Mouse (Mus musculus) testis, adult 2 months (tissue): ENCODE data around the gene Gm36864. TPM values are rescaled to one million over a fixed set of nuclear protein-coding genes. Genes with fewer than 3 reads are reported as not detected.
A peak's percentile ranks its signal among the peaks of the same experiment; 100 is the strongest.
"Not testable (repeated sequence)": the region's sequence is repeated elsewhere in the genome, so short reads cannot be mapped to it uniquely, and the experiment has no call there.

Source experiments
- H3K27ac ChIP-seq: fragments of 200-500 bp; 2 replicates; pipeline ENCODE4 v1.5.1; 2012; ENCODE audit warnings: low read depth, low read length; ENCODE audit not compliant: control insufficient read depth, insufficient read depth
- H3K27me3 ChIP-seq: fragments of 200-500 bp; 2 replicates; pipeline ENCODE4 v1.6.1; 2012; ENCODE audit warnings: mild to moderate bottlenecking, low read length, moderate library complexity; ENCODE audit not compliant: control insufficient read depth, insufficient read depth
- H3K36me3 ChIP-seq: fragments of 200-500 bp; 2 replicates; pipeline ENCODE4 v1.6.1; 2012; ENCODE audit warnings: mild to moderate bottlenecking, low read length; ENCODE audit not compliant: control insufficient read depth, insufficient read depth
- H3K4me1 ChIP-seq: fragments of 200-500 bp; 2 replicates; pipeline ENCODE4 v1.6.1; 2012; ENCODE audit warnings: low read length; ENCODE audit not compliant: control insufficient read depth, insufficient read depth
- H3K4me3 ChIP-seq: fragments of 200-500 bp; 2 replicates; pipeline ENCODE4 v1.5.1; 2012; ENCODE audit warnings: low read depth, mild to moderate bottlenecking, low read length, moderate library complexity, mixed read lengths; ENCODE audit not compliant: control insufficient read depth
- CTCF ChIP-seq: fragments of 200-500 bp; IDR thresholded peaks from 2 replicates; pipeline ENCODE4 v1.5.1; 2012; ENCODE audit warnings: low read depth, mild to moderate bottlenecking, inconsistent platforms, low read length, moderate library complexity; ENCODE audit not compliant: control insufficient read depth, insufficient read depth, insufficient replicate concordance
- POLR2A ChIP-seq: fragments of 200-500 bp; IDR thresholded peaks from 2 replicates; pipeline ENCODE4 v1.6.1; 2012; ENCODE audit warnings: low read depth, mild to moderate bottlenecking, inconsistent platforms, low read length, moderate library complexity; ENCODE audit not compliant: control insufficient read depth
- polyA plus RNA-seq: library from polyadenylated mRNA; depleted of rRNA; stranded (reverse); fragments of >200 nt; gene quantifications from 2 replicates; pipeline ENCODE4 v1.2.3, GENCODE M21; 2012

The Gm36864 gene
- polyA plus RNA-seq, 1 experiment = 101 TPM

DNA sequence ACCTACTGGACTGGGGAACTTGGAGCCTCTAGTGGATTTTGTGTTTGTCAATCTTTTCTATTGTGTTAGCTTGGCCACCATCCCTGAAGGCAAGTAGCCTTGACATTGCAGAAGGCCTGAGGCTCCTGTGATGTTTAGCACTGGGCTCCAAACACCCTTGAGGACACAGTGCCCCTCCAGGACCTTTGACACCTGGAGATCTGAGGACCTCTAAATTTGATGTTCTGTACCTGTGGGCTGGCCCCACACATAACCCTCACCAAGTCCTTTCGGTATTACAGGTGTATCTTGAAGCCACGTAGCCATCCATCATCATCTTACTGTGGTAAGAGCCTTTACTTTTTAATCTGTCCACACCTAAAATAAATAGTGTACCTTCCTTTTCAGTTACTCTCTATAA lies 12.0 kb downstream of the Gm36864 start:
- Histone ChIP-seq H3K36me3 (no peaks in the 10 kb centered on the region), H3K27ac (no peak overlapping the region), H3K27me3 (no peaks in the 10 kb centered on the region), H3K4me1 (peaks cover 4% of the 10 kb centered on the region), H3K4me3 (no peak overlapping the region)
- TF ChIP-seq CTCF (no peak), POLR2A (no peak)

GRCm38 (mm10) chr7:44249248-44249647 lies 13.3 kb downstream of the Gm36864 start:
- peaks cover 4% of the 10 kb centered on the region for H3K4me1 ChIP-seq
- peak overlapping the region; percentile 62 for H3K27ac ChIP-seq
- no peaks in the 10 kb centered on the region for H3K36me3 ChIP-seq
- H3K4me3 ChIP-seq = no peak overlapping the region
- no peak for TF ChIP-seq POLR2A
- no peak for TF ChIP-seq CTCF
- H3K27me3 ChIP-seq = no peaks in the 10 kb centered on the region

GRCm38 (mm10) chr7:44250732-44251275 lies 14.8 kb downstream of the Gm36864 start:
- not testable (repeated sequence) for H3K4me3 ChIP-seq, H3K36me3 ChIP-seq

DNA sequence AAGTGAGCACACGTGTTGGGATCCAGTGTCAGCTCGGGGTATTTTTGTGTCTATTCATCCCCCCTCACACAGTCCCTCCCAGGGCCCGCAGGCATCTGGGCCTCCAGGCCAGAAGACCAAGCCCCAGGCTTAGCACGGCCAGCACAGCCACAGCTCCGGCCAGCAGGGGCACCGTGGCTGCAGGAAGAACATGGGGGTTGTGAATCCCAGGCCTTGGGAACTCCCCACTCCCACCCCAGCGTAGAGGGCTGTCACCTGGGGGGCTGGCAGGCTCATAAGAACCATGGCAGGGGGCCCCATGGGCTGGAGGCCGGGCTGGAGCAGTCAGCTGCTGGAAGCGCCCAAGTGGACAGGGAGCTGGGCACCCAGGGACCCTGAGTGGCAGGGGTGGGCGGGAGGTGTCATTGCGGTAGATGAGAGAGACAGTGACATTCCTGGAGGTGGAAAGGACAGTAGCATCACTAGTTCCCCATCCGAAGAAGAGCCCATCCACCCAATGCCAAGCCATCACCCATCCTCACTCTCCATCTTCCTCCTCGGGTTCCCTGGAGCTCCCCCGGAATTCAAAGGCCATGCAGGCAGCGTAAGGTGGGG lies 17.1 kb downstream of the Gm36864 start:
- no peaks in the 10 kb centered on the region for H3K36me3 ChIP-seq
- TF ChIP-seq CTCF = no peak
- no peak for TF ChIP-seq POLR2A
- no peak overlapping the region for H3K27ac ChIP-seq
- H3K4me3 ChIP-seq = no peak overlapping the region
- H3K4me1 ChIP-seq = 0 out of 2 replicates have a peak, but pooled peaks cover 2% of the 10 kb centered on the region
- H3K27me3 ChIP-seq = no peaks in the 10 kb centered on the region

More at GRCm38 (mm10) chr7:44250732-44251275, 14.8 kb downstream of the Gm36864 start:
- not testable (repeated sequence) for H3K4me1 ChIP-seq, H3K27me3 ChIP-seq, H3K27ac ChIP-seq

DNA sequence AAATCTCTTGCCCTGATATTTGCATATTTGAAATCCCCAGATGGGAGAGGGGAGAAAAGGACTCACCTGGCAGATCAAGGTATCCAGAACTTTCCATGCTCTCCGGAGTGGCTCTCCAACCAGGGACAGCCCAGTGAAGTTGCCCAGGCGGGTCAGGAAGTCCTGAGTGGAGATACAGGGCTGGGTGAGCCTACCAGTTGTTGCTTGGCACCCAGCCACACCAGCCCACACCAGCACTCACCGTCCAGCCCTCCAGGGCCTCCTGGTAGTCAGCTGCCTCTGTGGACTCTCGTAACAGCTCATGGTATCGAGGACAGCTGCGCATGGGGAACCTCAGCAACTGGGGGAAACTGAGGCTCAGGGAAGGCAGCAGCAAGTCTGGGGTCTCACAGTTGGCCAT lies 19.0 kb downstream of the Gm36864 start:
- H3K4me1 ChIP-seq = 0 out of 2 replicates have a peak, but pooled peaks cover 2% of the 10 kb centered on the region
- H3K27me3 ChIP-seq = no peaks in the 10 kb centered on the region
- no peak overlapping the region for H3K4me3 ChIP-seq
- no peak overlapping the region for H3K27ac ChIP-seq
- no peak for TF ChIP-seq POLR2A
- no peak for TF ChIP-seq CTCF
- no peaks in the 10 kb centered on the region for H3K36me3 ChIP-seq

DNA sequence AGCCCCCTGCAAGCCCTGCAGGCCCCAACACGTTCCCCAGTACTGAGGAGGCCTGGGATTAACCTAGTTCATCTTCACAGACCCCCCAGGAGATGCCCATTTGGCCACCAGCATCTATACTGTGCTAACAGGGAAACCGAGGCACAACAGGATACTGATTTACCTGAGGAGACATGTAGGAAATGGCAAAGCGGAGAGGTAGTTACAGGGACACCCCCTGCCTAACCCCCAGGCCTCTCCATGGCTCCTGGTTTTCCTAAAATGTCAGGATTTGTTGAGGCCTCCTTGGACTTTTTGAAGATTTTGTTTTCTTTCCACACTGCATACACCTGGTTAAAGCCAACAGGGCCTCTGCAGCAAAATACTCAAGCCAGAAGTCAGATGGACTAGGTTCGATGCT lies 21.3 kb downstream of the Gm36864 start, which contains the start of gene Acp4:
Gene Acp4, minus strand, starts transcription at position 101 of the 400 bp plus-strand sequence.
- H3K36me3 ChIP-seq = no peaks in the 10 kb centered on the region
- no peak within 1 kb of the TSS for H3K27ac ChIP-seq
- H3K4me3 ChIP-seq = no peak within 1 kb of the TSS
- no peak for TF ChIP-seq CTCF
- no peak for TF ChIP-seq POLR2A
- peaks cover 2% of the 10 kb centered on the region; the same call in 1 of the 2 replicates for H3K4me1 ChIP-seq
- no peaks in the 10 kb centered on the region for H3K27me3 ChIP-seq

DNA sequence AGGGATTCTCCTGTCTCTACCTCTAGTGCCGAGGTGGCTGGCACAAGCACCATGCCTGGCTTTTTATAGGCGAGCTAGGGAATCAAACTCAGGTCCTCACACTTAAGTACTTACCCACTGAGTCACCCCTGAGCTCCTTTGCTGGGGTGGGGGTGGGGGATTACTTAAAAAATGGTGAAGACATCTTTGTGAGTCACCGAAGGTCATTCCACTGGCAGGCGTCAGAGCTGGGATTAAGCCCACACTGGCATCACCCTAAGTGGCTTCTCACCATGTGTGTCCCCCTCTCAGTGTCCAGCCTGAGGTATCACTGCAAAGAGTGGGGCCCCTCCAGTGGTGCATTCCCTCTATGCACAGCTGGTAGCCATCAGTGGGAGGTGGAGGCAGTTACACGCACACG lies 24.4 kb downstream of the Gm36864 start:
- Histone ChIP-seq H3K4me3 (peak overlapping the region; percentile 68), H3K36me3 (no peaks in the 10 kb centered on the region), H3K27ac (no peak overlapping the region), H3K4me1 (peaks cover 9% of the 10 kb centered on the region), H3K27me3 (no peaks in the 10 kb centered on the region)
- TF ChIP-seq POLR2A (no peak), CTCF (no peak)
